Mouse (Mus musculus) ES-E14 (cell line): ENCODE measurements around the gene Il1rl2. TPM values are rescaled to one million over a fixed set of nuclear protein-coding genes. Genes with fewer than 3 reads are reported as not detected.

Source experiments
- DNase-seq: peaks from one replicate; pipeline ENCODE4 v3.0.0-alpha.2; 2013; ENCODE audit warnings: low read depth, low spot score
- H3K27ac ChIP-seq: 2 replicates; pipeline ENCODE4 v1.5.1; 2012; ENCODE audit warnings: low read depth, mild to moderate bottlenecking, low read length, moderate library complexity, mixed read lengths; ENCODE audit not compliant: poor library complexity, insufficient read depth, severe bottlenecking
- H3K36me3 ChIP-seq: 2 replicates; pipeline ENCODE4 v1.6.1; 2012; ENCODE audit warnings: mild to moderate bottlenecking, low read length, moderate library complexity, mixed read lengths; ENCODE audit not compliant: control insufficient read depth, poor library complexity, insufficient read depth, severe bottlenecking
- H3K4me1 ChIP-seq, 2 experiments: fragments of 150-350 bp in 1 of 2; sonication (generic) in 1 of 2; 2 replicates each; pipeline ENCODE4 v1.6.1; 2012; ENCODE audit warnings: low read length in 2 of 2, mild to moderate bottlenecking in 1 of 2, mixed read lengths in 1 of 2; ENCODE audit not compliant: control insufficient read depth in 2 of 2, insufficient read depth in 2 of 2, poor library complexity in 1 of 2
- H3K4me3 ChIP-seq, 2 experiments: fragments of 150-350 bp in 1 of 2; sonication (generic) in 1 of 2; 2 replicates each; pipeline ENCODE4 v1.5.1; 2012; ENCODE audit warnings: low read length in 2 of 2, low read depth in 1 of 2, mild to moderate bottlenecking in 1 of 2, mixed read lengths in 1 of 2; ENCODE audit not compliant: insufficient read depth in 1 of 2, poor library complexity in 1 of 2, severe bottlenecking in 1 of 2
- H3K9ac ChIP-seq: 2 replicates; pipeline ENCODE4 v1.6.1; 2012; ENCODE audit warnings: low read depth, mild to moderate bottlenecking, low read length, mixed read lengths; ENCODE audit not compliant: poor library complexity, insufficient read depth, severe bottlenecking
- H3K9me3 ChIP-seq: fragments of 150-350 bp; sonication (generic); 2 replicates; pipeline ENCODE4 v1.6.1; 2012; ENCODE audit warnings: low read depth, mild to moderate bottlenecking, low read length; ENCODE audit not compliant: control insufficient read depth, insufficient read depth
- CHD2 ChIP-seq: IDR thresholded peaks from 2 replicates; pipeline ENCODE4 v1.6.1; 2014; ENCODE audit warnings: mild to moderate bottlenecking, low read depth, low read length, inconsistent platforms
- HCFC1 ChIP-seq: IDR thresholded peaks from 2 replicates; pipeline ENCODE4 v1.6.1; 2012; ENCODE audit warnings: low read length, inconsistent platforms, borderline replicate concordance; ENCODE audit not compliant: insufficient read depth
- MAFK ChIP-seq: IDR thresholded peaks from 2 replicates; pipeline ENCODE4 v1.6.1; 2014; ENCODE audit warnings: mild to moderate bottlenecking, low read depth, low read length, inconsistent platforms; ENCODE audit not compliant: insufficient read depth
- ZC3H11A ChIP-seq: IDR thresholded peaks from 2 replicates; pipeline ENCODE4 v1.6.1; 2012; ENCODE audit warnings: low read depth, mild to moderate bottlenecking, inconsistent platforms, low read length, borderline replicate concordance
- ZNF384 ChIP-seq: IDR thresholded peaks from 2 replicates; pipeline ENCODE4 v1.6.1; 2012; ENCODE audit warnings: low read depth, low read length, inconsistent platforms
- in situ Hi-C, 2 experiments: fragments of 600-800 bp; cut with MboI; formaldehyde crosslinking; loops; one replicate each; pipeline ENCODE4 v1.15.1; 2025; ENCODE audit warnings: low sequenced_read_pairs in 2 of 2, inconsistent platforms in 1 of 2; ENCODE audit not compliant: unreplicated experiment in 2 of 2
- total RNA-seq: library from RNA; depleted of rRNA; stranded (reverse); fragments of 300-350 nt; gene quantifications from 2 replicates; pipeline ENCODE4 v1.2.3, GENCODE M21; 2012

Gene Il1rl2
- total RNA-seq, 1 experiment, result 0.27 TPM

GRCm38 (mm10) chr1:40352158-40352903, 27.9 kb downstream of the Il1rl2 start:
- Histone ChIP-seq H3K9me3 (no peaks in the 10 kb centered on the region), H3K4me3 (no peak overlapping the region), H3K9ac (no peak overlapping the region), H3K4me1 (peaks cover 0 to 2% of the 10 kb centered on the region in 2 experiments; a peak in 1 of 4 replicates), H3K27ac (no peak overlapping the region), H3K36me3 (no peaks in the 10 kb centered on the region)
- in situ Hi-C loops, result no loop called here
- no peak for DNase-seq
- TF ChIP-seq ZC3H11A, result no peak
- TF ChIP-seq CHD2, result no peak
- TF ChIP-seq ZNF384, result no peak
- no peak for TF ChIP-seq MAFK
- no peak for TF ChIP-seq HCFC1

- Histone ChIP-seq H3K9ac (no peak overlapping the region), H3K4me1 (peaks cover 0 to 4% of the 10 kb centered on the region in 2 experiments; a peak in 2 of 4 replicates), H3K4me3 (no peak overlapping the region), H3K9me3 (no peaks in the 10 kb centered on the region), H3K27ac (no peak overlapping the region), H3K36me3 (no peaks in the 10 kb centered on the region)
- TF ChIP-seq ZC3H11A (no peak), MAFK (no peak), CHD2 (no peak), ZNF384 (no peak)
- in situ Hi-C loops, result no loop called here
- DNase-seq, result no peak
Observed at GRCm38 (mm10) chr1:40352904-40353286, 28.5 kb downstream of the Il1rl2 start.

- in situ Hi-C loops, result no loop called here
- Histone ChIP-seq H3K27ac (no peak overlapping the region), H3K36me3 (no peaks in the 10 kb centered on the region), H3K4me1 (peaks cover 0 to 12% of the 10 kb centered on the region in 2 experiments; a peak in 2 of 4 replicates), H3K9me3 (no peaks in the 10 kb centered on the region), H3K9ac (no peak overlapping the region), H3K4me3 (no peak overlapping the region)
- DNase-seq, result no peak
- TF ChIP-seq ZNF384 (no peak), CHD2 (no peak), MAFK (no peak), ZC3H11A (no peak), HCFC1 (no peak)
Observed at GRCm38 (mm10) chr1:40354665-40355064, 30.3 kb downstream of the Il1rl2 start.

GRCm38 (mm10) chr1:40355431-40355843, 31.0 kb downstream of the Il1rl2 start:
- in situ Hi-C loops, result no loop called here
- H3K9me3 ChIP-seq, result no peaks in the 10 kb centered on the region
- H3K27ac ChIP-seq, result no peak overlapping the region
- no peak for TF ChIP-seq HCFC1
- no peak for TF ChIP-seq MAFK
- no peak for TF ChIP-seq ZC3H11A
- TF ChIP-seq ZNF384, result no peak
- no peak for TF ChIP-seq CHD2
- H3K4me3 ChIP-seq, result no peak overlapping the region
- H3K4me1 ChIP-seq, result peaks cover 0 to 12% of the 10 kb centered on the region in 2 experiments; a peak in 2 of 4 replicates
- H3K36me3 ChIP-seq, result no peaks in the 10 kb centered on the region
- DNase-seq, result no peak
- H3K9ac ChIP-seq, result no peak overlapping the region
